Mouse (Mus musculus) olfactory bulb, adult 2 months (tissue): ENCODE results near the gene Dhx9.

ENCODE experiments used
- CTCF ChIP-seq: fragments of 200-500 bp; IDR thresholded peaks from 2 replicates; pipeline ENCODE4 v1.5.1; 2012; ENCODE audit warnings: low read depth, mild to moderate bottlenecking, low read length, moderate library complexity; ENCODE audit not compliant: insufficient read depth
- POLR2A ChIP-seq: fragments of 200-500 bp; IDR thresholded peaks from 2 replicates; pipeline ENCODE4 v1.6.1; 2012; ENCODE audit warnings: mild to moderate bottlenecking, low read depth, low read length, moderate library complexity; ENCODE audit not compliant: insufficient read depth

- TF ChIP-seq CTCF (0 out of 2 replicates have a peak, but pooled peaks have one; percentile 7), POLR2A (peak; percentile 96)
Observed at GRCm38 (mm10) chr1:153487500-153487879, at the start of gene Dhx9.
